Mouse (Mus musculus): ENCODE measurements around the gene Trpv1.

DNA sequence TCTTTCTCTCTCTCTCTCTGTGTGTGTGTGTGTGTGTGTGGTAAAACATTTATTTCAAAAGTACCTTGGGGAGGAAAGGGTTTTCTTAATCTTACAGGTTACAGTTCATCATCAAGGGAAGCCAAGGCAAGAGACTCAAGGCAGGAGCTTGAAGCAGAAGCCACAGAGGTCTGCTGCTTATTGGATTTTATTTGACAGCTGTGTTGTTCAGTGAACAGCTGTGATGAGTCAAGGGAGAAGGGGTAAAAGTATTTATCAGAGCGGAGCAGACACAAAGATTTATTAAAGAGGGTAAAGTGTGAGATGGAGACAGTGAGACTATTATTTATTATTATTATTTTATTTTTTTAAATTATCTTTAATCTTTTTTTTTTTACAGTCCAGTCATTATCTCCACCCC lies 27.3 kb downstream of the Trpv1 start:
- TF ChIP-seq POLR2A (IDR thresholded peaks at IDR 0.05; ENCODE audit: insufficient read depth, low read length) (no peak), CTCF (IDR thresholded peaks at IDR 0.05; ENCODE audit: low read depth, low read length) (no peak), EP300 (IDR thresholded peaks at IDR 0.05; ENCODE audit: insufficient read depth, low read depth, low read length) (no peak)

Data from ES-Bruce4 (cell line).